Mouse (Mus musculus): ENCODE data around the gene Rad9b.
"Not testable (repeated sequence)": the region's sequence is repeated elsewhere in the genome, so short reads cannot be mapped to it uniquely, and the experiment has no call there.

Rad9b gene

GRCm38 (mm10) chr5:122371591-122372191, 17.7 kb upstream of the Rad9b start, which contains the start of gene Gpn3:
TSS of gene Gpn3 (plus strand) at chr5:122371876.
- DNase-seq = no peak

GRCm38 (mm10) chr5:122354492-122355067, 547 bp upstream of the Rad9b start:
- DNase-seq = no peak

DNA sequence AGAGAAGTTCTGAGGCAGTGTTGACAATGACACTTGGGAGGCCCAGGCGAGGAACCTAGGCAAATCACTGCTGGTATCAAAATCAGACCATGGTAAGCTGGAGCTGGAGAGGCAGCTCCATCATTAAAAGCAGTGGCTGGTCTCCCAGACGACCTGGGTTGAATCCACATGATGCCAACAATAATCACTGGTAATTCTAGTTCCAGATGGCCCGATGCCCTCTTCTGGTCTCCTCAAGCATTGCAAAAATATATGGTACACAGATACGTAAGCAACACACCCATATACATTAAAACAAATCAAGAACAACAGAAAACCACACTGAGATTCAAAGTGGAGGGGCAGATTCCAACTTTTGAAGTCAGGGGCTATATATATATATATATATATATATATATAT, 8.3 kb downstream of the Rad9b start:
- no peak for DNase-seq

GRCm38 (mm10) chr5:122344260-122344659, 9.8 kb downstream of the Rad9b start:
- peak; percentile 50 to 67 for DNase-seq

- no peak for DNase-seq
Observed at GRCm38 (mm10) chr5:122343768-122344167, 10.3 kb downstream of the Rad9b start.

- no peak for DNase-seq
Observed at GRCm38 (mm10) chr5:122342874-122343273, 11.2 kb downstream of the Rad9b start.

DNA sequence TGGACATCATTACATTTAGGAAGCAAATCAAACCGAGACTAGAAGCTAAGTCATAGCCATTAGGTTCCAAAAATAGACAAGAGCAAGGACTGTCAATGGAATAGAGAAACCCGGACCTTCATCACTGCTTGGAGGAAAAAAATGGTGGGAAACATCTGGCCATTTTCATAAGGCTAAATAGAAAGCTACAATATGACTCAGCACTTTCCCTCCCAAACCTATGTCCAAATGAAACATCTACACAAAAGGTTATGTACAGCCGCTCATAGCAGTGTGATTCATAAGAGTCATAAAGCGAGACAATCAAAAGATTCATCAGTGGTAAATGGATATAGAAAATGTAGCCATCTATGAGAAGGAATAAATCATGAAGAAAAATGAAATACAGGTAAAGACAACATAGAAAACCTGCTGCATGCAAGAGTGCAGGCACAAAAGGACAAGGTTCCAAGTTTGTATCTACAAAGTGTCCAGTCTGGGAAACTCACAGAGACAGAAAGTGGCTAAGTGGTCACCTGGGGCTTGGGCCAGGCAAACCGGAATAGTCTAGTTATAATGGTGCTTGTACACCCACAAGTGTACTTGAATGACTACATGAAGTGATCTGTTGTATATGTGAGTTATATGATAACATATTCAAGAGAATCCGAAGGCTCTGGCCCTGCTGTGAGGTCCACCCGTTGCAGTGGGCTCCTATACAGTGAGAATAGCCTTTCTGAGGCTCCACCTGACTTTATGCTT, 17.3 kb downstream of the Rad9b start:
- no peak for DNase-seq

DNA sequence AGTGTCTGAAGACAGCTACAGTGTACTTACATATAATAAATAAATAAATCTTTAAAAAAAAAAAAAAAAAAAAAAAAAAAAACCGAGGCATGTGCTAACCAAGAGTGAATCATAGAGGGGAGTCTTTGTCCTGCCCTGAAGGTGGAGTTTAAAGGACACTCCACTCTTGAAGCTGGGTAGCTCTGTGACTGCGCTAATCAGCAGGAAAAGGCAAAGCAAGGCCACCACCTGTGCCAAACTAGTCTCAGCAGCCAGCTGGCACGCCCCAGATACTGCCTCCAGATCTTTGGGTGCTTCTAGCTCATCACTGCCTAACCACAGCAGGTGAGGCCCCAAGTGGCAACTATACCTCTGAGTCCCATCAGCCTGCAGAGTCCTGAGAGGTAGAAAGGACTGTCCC, 19.4 kb downstream of the Rad9b start:
- no peak for DNase-seq

DNA sequence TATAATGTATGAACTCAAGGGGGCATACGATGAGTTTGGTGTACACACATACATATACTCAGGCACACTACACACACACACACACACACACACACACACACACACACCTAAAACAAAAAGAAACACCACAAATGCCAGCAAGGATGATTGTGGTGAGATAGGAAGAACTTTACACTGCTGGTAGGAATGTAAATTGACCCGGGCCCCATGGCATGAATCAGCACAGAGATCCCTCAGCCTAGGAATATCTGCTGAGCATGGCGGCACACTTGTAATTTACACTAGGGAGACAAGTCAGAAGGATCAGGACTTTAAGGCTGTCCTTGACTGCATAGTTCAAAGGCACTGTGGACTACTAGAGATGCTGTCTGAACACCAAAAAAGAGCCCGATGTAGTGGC, 23.8 kb downstream of the Rad9b start:
- no peak for DNase-seq

DNA sequence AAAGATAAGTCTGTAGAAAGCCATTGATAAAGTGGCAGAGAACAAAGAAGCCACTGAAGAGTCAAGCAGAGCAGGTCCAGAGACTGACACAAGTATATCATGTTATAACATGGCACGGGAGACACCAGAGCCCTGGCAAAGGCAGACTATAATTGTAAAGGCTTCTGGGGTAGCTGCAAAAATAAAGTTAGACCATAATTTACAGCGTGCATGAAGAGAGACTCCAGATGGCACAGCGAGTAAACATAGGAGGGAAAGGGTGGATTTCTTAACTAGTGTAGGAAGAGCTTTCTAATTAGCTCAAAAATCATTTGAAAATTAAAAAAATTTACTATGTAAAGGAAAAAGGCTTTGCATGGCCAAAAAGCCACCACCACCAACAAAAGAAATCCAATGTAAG, 26.8 kb downstream of the Rad9b start:
- DNase-seq = no peak

GRCm38 (mm10) chr5:122325477-122325876, 28.6 kb downstream of the Rad9b start:
- no peak for DNase-seq

DNA sequence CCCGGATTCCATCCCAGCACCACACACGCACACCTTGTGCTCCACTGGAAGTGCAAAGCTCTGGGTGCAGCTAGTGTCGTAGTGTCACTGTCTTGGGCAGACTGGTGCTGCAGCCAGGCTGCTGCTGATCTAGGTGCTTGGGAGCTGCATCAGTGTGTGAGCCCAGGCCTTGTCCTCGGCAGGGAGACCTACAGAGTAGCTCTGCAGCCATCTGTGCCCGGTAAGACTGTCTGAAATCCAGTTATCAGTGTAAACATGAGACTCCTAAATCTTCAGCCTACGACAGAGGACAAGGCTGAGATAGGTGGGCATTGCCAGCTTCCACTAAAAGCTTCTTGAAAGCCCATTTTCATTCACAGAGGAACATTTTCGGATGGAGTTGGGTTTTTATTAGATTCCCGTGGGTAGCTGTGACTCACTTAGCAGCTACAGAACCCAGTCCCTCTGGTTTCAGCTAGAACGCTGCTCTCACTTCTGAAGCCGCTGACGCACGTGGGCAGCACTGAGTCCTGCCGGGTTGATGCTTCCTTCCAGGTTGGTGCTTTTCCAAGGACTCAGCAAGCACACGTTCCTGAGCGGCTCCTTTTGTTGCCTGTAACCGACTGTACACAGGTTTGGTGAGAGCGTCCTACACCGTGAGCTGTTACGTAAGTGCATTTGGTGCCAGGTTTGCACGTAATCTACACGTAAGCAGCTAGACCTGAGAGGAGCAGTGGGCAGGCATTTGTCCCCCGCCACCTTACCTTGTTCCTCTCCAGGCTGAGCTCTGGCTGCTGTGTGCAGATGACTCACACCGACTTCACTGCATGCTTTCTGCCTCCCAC, 29.2 kb downstream of the Rad9b start:
- no peak for DNase-seq

- DNase-seq = no peak
Observed at GRCm38 (mm10) chr5:122323523-122323922, 30.5 kb downstream of the Rad9b start.

GRCm38 (mm10) chr5:122320205-122320781, 33.7 kb downstream of the Rad9b start:
- DNase-seq = no peak

DNA sequence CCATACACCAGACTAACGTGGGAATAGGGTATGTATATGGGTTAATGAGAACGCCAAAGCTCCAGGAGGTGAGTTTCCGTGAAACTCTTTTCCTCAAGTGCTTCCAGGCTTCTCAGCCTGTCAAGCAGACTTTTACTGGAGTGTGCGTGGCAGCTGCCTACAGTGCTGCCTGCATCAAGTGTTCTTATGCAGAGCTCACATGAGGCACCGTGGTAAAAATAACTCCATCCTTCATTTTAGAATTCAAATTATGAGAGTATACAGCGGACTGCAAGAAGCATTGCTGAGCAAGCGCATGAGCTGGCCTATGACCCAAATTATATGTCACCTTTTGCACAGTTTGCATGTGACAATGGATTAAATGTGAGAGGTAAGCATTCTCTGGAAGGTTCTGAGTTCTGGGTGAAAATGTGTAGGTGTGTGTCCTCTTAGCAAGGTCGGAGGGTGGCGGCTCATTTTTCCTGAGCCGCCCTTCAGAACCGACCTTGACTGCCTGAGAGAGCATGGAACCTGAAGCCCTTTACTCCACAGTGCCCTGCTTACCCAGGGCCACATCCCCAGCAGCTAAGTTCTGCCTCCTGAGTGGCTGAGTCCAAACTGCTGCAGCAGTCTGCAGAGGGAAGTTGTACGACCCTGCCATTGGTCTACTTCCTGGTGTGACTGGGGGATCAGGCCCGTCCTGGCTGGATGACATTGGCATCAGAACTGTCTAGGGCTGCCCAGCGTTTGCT, 34.4 kb downstream of the Rad9b start:
- DNase-seq = no peak

DNA sequence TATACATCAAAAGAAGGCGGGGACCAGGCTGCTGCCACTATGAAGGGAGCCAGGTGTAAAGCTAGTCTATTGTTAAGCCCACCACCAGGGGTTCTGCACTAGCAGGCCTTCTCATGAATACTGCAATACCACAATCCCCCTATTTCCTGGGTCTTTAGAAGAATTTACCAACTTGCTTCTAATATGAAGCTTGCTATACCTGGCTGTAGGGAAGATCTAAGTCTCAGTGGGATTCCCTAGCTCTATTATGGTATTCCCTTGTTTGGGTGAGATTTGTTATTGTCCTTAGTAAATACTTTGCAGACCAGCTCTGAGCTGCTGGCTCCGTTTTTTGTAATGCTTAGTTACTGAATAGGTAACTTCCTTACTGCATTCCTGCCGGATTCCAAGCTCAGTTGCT, 35.1 kb downstream of the Rad9b start:
- DNase-seq = not testable (repeated sequence)

DNA sequence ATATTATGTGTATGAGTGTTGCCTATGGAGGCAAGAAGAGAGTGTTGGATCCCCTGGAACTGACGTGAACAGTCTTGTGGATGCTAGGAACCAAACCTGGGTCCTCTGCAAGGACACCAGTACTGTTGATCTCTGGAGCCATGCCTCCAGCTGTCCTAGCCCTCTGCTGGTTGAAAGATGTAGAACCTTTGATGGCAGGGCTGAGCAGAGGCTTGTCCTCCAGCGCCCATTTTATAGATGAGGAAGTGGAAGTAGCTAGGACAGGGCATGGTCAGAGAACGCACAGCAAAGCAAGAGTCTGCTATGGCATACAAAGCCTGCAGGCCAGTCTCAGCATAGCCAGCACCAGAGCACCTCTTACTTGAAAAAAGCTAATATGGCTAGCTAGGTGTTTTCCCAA, 35.9 kb downstream of the Rad9b start:
- DNase-seq = peak in 1 of 2 experiments; percentile 65

DNA sequence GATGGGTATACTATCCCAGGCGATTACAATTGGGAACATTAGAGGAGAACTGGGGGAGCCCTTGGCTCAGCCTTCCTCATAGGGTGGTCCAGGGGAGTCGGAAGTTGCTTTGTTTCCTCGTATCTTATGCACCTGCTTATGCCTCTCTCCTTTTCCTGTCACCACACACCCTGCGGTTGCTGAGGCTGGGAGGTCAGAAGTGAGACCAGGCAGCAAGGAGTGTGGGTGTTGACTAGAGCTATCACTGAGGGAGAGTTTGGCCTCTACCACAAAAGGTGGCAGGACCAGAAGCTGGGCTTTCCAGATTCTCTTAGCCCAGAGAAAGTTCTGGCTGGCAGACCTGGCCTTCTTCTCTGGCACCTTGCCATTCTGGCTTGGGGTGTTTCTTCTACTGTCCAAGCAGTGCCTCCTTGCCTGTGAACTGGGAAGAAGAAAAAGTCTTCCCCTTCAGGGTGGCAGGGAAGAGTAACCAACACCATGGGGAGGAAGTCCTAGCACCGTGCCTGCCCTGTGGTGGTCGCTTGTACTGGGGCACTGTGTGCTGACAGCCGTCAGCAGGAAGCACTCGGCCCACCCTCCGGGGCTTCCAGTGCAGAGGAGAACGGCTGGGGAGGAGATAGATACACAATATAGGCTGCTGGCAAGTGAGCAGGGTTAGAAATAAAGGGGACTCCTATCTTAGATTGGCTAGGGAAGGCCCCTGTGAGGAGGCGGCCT, 36.5 kb downstream of the Rad9b start:
- DNase-seq = peak; percentile 56 to 78

DNA sequence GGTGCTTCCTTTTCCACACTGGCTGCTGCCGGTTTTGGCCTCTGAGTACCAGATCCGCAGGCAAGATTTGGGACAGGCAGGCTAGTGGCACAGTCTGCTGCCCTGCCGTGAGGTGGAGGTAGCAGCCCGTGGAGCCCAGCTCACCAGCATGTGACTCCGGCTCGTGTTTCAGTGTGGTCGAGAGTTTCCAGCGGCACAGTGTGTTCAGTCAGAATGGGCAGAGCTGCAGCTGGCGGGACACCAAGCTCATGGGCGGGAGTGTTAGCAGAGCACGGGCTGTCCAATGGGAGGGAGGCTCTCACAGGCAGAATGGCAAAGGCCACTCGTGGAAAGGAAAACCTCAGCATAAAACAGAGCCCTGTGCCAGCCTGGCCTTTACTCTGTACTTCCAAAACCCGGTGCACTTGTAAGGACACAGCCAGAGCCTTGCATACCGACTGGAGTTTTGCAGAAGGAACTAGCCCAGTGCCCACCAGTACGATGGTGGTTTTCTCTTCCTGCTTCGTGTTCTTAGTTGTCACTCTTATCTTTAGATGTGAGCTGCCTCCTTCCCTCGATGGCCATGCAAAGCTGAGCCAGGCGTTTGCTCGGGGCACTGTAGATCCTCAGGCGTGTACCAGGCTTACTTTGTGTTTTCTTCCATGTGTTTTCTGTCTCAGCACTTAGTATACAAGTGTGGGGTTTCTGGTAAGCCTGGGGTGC, 38.9 kb downstream of the Rad9b start:
- peak; percentile 66 to 70 for DNase-seq

GRCm38 (mm10) chr5:122312942-122313684, 40.9 kb downstream of the Rad9b start:
- peak in 1 of 2 experiments; percentile 57 for DNase-seq
